Mouse (Mus musculus) layer of hippocampus, adult 11-12 months (tissue): ENCODE data around the gene Hmbs.
"Not testable (repeated sequence)": the region's sequence is repeated elsewhere in the genome, so short reads cannot be mapped to it uniquely, and the experiment has no call there.

Source experiments
- DNase-seq: peaks from one replicate; pipeline ENCODE4 v3.0.0; 2022; ENCODE audit warnings: low spot score

Hmbs gene

DNA sequence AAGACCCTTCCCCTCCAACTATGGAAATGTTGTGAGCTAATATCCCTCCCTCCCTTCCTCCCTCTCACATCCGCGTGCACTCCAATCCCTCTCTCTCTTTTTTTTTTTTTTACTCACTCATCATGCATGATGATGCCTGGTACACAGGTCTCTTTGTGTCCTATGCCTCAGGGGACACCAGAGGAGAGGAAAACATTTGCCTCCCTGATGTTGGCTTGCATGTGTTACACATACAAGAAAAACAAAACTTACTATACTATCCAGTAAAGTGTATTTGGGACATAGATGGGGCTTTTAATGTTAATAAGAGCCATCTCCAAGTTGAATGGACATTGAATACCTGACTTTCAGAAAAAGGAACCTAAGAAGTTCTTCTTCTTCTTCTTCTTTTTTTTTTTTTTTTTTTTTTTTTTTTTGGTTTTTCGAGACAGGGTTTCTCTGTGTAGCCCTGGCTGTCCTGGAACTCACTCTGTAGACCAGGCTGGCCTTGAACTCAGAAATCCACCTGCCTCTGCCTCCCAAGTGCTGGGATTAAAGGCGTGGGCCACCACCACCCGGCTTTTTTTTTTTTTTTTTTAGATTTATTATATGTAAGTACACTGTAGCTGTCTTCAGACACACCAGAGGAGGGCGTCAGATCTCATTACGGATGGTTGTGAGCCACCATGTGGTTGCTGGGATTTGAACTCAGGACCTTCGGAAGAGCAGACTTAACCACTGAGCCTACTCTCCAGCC is 18.8 kb downstream of the Hmbs start:
- DNase-seq = not testable (repeated sequence)

DNA sequence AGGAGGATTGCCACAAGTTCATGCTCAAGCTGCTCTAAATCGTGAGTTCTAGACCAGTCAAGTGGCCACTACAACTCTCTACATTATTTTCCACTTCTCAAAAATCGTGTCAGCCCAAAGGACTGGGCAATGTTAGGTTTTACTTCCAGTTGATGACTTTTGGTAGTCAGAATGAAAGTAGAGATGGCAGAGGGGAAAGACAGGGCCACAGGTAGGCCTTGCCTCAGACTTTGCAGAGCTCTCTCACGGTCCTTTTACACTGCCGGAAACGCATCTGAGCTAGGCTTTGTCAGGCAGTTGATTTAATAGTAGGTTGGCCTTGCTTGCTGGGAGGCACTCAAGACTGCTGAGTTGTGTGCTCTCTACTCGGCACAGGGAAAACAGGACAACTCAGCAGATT is 19.9 kb downstream of the Hmbs start:
- no peak for DNase-seq

DNA sequence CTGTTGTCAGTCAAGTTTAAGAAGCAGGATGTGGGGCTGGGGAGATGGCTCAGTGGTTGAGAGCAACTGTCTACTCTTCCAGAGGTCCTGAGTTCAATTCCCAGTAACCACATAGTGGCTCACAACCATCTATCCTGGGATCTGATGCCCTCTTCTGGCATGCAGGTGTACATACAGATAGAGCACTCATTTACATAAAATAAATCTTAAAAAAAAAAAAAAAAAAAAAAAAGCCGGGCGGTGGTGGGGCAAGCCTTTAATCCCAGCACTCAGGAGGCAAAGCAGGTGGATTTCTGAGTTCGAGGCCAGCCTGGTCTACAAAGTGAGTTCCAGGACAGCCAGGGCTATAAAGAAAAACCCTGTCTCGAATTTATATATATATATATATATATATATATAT is 20.4 kb downstream of the Hmbs start:
- not testable (repeated sequence) for DNase-seq

DNA sequence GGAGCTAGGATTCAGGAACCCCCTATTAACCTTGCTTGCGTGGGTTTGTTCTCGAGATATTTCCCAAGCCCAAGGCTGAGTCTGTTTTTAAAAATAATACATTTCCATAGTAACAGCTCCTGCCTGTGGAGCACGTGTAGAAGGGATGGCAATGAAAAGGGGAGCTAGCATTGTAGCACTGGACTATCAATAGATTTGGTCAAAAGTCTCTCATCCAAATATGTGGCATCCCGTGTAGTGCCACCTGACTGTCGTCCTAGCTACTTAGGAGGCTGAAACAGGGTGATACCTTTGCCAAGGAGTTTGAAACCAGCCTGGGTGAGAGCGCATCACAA is 23.3 kb downstream of the Hmbs start:
- DNase-seq = peak; percentile 51

DNA sequence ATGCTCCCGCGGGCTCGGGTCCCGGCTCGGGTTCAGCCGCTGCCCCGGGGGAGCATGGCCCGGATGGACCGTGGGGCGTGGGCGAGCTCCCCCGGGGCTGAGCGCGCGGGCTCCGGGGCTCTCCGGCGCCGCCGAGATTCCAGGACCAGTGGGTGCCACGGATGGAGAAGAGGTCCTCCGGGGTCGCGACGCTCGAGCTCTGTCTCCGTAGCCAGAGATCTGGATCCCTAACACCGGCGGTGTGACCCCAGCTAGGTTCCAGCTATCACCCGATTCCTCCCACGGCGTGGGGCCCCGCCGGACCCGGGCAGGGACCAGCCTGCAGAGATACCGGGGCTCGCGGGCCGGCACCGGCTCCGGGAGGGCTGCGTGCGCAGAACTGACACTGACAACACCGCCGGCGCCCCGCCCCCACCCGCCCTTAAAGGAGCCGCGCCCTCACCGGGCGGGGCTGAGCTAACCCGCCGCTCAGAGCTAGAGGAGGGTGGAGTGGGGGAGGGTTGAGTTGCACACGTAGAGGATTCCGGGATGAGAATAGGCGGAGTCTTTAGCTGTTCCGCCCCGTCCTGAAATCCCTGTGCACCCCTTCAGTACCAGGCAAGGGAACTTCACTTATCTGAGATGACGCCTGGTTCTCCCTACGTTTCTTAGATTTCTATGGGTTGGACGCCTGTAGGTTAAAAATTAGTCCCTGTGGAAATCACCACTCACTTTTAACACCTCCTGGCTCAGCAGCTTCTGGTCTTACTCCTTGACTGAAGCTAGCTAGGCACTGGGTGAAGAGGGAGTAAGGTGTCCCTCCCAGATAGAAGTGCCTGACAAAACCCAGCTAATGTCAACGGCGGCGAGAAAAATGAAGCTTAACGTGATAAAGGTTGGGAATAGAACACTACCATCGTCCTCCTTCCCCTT is 23.9 kb downstream of the Hmbs start, which contains the start of gene C2cd2l:
TSS of gene C2cd2l (minus strand) at position 399 of the 912 bp plus-strand sequence.
- DNase-seq = peak; percentile 95

DNA sequence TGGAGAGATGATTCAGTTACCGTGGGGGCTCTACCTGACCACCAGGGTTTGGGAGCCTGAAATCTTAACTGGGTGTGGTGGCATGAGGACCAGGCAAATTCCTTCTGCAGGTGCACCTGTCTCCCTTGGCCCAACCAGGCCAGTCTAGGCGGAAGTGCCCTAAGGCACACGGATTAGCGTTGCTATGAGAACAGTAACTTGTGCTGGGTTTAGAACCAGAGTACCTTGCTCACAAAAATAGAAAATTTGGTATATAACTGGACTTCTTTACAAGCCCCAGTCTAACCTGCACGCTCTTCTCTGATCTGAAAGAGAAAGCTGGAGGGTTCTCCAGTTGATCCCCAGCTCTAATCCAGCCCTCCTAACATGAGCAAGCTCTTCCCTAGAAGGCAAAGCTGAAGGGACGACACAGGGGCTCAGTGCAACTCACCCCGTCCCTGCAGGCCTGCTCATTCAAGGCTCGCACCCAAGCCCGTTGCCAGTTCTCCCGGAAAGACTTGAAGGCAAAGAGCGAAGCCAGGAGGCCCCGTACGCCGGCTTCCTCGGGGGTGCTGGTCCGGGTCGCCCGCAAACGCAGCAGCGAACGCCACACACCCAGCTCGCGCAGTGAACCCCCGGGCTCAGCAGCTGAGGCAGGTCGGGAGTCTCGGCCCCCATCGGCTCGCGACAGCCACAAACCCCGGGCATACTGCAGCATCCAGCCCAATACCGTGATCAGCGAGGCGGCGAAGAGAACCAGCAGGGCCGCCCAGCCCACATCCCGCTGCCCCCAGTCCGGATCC is 24.7 kb downstream of the Hmbs start:
- DNase-seq = no peak

DNA sequence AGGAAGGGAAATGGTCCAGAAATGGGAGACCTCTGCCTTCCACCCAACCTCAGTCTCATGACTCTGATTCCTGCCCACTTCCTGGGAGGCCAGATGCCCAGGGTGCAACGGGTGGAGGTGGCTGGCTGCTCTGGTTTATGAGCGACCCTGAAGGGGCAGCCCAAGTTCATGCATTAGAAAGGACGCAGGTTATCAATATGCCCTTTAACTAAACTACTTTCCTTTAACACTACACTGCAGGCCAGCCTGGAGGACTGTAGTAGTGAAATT is 25.3 kb downstream of the Hmbs start:
- no peak for DNase-seq

DNA sequence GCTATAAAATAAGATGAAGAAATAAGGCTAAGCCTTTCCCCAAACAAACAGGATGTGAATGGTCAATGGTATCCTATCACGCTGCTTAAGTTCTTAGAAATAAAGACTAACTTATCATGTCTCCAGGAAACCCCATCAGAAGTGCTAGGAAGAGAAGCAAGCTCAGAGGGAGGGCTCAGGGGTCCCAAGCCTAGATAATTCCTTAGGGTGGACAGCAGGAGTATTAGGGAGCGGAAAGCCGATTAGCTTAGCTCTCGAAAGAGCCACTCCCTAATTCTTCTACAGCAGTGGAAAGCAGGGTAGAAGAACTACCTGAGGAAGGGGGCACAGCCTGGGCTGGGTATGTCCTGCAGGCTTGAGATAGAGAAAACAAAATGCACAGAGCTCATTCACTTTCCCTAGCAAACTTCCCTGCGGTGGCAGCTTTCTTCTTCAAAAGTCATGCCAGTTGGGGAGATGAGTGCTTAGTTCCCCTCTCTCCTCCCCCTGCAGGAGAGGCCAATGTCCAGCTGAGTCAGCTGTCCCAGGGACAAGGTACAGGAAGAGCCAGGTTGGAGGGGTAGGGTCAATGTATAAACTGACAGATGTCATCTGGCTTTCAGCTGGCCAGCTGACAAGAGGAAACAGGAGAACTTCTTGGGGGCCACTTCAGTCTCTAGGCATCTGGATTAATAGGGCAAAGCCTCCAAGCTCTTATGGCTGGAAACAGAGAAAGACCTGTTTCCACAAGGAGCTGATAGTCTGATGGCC is 25.8 kb downstream of the Hmbs start:
- DNase-seq = no peak

DNA sequence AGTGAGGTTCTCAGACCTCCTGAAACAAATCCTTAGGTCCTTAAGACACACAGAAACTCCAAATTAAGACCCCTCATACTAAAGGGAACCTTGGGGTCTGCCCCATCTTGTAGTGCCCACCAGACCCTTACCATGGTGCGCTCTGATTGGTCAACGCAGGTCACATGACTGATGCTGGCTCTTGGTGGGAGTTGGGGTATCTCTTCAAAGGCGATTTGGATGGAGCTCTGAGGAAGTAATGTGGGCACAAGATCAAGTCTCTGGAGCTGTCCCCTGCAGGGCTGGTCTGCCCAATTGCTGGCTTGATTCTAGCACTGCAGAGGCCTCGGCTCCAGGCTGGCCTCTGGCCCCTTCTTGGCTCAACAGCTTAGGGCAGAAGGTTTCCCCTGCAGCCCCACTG is 26.6 kb downstream of the Hmbs start:
- DNase-seq = no peak

DNA sequence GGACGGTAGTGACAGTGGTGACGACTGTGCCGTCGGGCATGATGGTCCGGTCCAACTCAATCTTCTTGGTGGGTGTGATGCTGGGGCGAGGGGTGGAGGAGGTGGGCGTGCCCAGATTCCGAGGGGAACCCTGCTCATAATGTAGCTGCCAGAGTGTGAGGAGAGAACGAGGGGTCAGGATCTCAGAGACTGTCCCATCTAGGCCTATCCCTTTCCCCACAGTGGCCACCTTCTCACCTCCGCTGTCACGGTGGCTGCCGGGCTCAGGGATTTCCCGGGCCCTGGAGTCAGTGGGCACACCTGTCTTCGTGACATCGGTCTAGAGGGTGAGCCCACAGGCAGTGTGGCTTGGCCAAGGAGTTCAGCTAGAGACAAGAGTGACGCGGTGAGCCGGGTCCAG is 29.1 kb downstream of the Hmbs start:
- no peak for DNase-seq

DNA sequence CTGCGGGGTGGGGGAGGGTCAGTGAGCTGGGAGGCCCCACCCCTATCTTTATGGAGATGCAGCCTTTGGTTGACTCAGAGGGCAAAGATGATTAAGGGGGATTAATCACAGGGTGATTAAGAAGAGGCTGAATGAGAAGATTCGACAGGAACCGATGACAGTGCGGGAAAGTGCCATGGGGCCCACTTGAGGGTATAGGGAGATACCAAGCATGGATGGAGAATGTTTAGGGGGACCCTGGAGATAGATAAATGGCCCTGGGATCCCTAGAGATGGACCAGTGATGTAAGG is 29.8 kb downstream of the Hmbs start:
- DNase-seq = no peak

DNA sequence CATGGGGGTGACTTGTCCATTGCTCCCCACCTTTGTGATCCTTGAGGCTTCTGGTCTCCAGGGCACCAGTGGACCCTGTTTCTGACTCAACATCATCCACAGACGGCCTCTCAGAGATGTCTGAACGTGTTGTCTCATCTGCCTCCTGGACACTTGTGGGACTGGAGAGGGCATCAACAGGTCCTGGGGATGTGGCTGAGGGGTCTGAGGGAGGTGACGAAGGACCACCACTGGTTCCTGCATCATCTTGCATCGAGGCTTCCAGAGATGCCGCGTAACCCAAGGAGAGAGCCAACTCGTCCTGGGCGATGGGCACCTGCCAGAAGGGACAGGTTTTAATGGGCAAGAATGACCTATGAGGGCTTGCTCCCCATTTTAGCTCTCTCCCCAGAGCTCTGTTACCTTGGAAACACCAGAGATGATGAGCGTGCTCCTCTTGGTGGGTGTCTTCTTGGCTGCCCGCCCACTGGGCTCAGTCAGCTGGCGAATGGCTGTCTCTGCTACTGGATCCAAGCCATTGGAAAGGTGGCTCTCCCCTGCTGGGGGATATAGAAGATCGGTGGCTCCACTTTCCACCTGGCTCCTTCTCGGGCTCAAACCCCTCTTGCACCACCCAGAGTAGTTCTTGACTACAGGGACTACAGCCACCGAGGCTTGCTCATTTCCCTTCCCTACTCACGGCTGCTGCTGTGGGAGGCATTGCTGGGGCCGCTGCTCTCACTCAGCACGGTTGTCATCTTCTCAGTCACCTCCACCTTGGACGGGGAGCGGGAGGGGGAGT is 30.4 kb downstream of the Hmbs start:
- DNase-seq = peak; percentile 79

DNA sequence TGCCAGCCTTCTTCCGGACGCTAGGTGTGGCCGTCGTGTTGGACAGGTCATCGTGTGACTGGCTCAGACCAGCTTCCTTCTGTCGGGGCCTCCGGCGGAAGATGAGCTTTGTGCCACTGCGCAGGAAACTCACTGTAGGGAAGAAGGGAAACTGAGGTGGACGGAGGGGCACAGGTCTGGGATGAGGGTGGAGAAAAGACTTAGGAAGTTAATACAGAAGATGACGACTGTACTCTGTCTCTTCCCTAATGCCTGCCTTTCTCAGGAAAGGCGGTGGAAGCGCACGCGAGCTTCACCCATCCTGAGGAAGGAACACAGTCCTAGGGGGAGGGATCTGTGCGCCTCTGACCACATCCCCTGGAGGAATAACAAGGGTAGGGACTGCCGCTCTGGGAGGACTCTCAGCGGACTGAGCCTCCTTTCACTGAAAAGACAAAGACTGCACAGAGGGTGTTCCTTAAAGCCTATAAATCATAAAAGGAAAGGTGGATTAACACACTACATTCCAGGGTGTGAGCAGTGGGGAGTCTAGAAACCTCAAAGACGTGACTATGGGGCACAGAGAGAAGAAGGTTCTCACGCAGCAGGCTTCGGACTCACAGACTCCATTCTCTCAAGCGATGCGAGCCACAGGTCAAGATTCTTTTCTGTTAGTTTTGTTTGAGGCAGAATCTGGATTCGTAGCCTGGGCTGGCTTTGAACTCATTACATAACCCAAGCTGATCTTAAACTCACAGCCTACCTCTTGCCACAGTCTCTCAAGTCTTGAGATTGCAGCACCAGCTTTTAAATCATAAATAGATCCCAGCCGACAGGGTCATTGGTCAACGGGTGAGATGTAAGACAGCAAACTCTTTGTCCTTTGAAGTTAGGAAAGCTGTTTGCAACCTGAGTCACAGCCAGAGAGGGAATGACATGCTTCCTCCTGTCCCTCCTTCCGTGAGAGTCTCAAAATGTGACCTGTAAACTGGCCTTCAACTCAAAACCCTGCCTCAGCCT is 32.6 kb downstream of the Hmbs start:
- DNase-seq = no peak

DNA sequence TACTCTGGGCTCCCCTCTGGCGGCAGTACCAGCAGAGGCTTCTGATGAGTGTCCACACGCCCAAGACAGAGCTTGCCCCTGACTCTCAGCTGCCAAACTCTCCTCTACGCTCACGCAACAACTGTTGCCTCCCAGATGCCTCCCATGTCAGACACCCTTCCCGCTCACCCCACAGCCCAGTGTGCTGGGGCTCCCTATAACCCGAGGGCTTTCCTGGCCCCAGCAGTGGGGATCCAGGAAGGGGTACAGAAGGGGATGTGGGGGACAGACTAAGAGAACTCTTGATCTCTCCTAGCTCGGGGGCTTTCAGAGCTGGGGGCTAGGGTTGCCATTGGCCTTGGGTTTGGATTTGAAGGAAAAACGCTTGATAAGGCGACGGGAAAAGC is 33.3 kb downstream of the Hmbs start:
- DNase-seq = no peak

DNA sequence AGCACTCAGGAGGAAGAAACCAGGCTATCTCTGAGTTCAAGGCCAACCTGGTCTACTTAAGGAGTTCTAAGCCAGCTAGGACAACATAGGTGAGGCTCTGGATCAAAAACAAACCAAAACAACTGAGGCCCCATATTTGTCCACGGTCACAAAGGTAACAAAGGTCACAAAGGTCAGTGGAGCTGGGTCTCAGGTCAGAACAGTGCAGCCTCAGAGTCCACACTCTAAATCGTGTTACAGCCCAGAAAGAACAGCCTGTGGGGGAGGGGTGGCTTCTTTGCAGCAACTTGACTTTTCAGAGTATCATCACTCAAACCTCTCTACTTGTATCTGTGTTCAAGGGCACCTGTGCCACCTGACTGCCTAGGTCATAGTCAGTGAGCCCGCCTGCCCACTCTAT is 34.3 kb downstream of the Hmbs start:
- DNase-seq = no peak

DNA sequence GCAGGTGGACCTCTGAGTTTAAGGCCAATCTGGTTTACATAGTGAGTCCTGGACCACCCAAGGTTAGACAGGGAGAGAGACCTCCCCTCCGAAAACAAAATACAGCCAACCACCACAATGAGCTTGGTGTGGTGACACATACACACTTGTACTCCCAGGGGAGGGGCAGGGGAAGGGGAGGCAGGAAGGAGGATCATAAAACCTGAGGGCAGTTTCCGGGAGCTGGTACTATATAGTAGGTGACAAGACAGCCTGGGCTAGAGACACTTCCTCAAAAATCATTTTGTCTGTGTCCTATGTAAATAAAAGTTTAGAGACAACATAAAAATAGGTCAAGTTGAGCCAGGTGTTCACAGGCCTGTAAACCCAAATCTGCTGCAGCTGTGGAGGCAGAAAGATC is 36.8 kb downstream of the Hmbs start:
- DNase-seq = no peak

DNA sequence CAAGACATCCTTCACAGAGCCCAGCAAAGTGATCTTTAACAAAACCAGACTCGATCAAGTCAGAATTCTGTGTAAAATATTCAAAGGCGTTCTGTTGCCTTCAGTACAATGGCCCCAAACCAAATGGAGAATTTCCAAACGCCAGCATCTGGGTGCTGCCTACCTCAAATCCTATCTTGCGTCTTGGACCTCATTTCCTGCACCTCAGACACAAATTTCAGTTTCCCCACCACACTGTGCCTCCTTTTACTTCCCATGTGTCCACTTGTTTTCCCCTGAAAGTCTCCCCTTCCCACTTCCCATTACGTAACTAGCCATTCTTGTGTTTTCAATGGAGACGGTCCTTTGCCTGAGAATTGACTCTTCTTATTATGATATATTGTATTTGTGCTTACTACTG is 37.5 kb downstream of the Hmbs start:
- no peak for DNase-seq

DNA sequence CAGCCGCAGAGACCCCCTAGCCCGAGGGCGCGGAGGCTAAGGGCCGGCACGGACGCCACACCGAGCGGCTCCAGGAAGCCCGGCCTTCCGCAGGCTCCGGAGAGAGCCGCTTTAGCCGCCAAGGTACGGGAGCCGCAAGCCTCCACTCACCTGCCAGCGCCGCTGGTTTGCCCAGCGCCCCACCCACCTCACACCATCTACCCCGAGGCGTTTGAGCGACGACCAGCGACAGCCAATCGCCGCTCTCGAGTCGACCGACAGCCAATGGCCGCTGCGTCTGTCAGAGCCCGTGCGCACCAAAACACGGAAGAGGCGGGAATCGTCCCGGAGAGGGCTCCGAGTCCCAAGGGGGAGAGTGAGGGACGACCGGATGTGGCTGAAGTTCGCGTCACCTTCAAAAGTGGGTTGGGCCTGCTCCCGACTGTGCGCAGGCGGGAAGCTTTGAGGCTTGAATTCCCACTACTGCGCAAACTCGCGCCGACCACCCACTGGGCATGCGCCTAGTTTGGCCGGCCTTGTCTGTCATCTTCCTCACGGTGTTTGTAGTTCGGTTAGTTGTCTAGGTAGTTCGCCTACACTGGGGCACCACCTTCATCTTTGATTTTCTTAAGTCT is 38.5 kb downstream of the Hmbs start, which contains the start of gene Hinfp:
TSS of gene Hinfp (minus strand) at position 206 of the 614 bp plus-strand sequence.
- peak; percentile 98 for DNase-seq

DNA sequence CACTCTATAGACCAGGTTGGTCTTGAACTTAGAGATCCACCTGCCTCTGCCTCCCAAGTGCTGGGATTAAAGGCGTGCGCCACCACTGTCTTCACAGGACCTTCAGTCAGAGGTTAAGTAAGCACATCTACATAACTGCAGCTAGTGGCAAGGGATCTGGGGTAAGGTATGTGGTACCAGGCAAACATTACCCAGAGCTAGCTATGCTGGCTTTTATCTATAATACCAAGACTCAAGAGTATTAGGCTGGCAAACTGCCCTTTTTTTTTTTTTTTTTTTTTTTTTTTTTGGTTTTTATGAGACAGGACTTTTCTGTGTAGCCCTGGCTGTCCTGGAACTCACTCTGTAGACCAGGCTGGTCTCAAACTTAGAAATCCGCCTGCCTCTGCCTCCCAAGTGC is 44.0 kb downstream of the Hmbs start:
- not testable (repeated sequence) for DNase-seq

DNA sequence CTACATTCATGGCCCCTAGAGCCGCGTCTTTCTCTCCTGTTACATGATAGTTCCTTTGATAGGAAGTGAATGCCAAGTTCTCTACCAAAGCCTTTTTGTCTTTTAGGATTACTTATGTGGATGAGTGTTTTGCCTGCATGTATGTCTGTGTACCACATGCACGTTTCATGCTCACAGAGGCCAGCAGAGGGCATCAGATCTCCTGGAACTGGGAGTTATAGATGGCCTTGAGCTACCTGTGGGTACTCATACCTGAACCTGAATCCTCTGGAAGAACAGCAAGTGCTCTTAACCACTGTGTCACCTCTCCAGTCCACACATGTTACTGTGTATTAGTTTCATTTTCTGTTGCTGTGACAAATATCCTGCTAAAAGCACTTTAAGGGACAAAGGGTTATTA is 51.5 kb downstream of the Hmbs start:
- no peak for DNase-seq
